Mouse (Mus musculus) forebrain, embryonic 15.5 days (tissue): ENCODE data around the gene Utrn. TPM values are rescaled to one million over a fixed set of nuclear protein-coding genes. Genes with fewer than 3 reads are reported as not detected.

ENCODE experiments used
- ATAC-seq: fragments of 200-750 bp; cut with Nextera tagmentation; replicated peaks from 2 replicates; pipeline ENCODE4 v1.8.0; 2017; ENCODE audit warnings: mild to moderate bottlenecking, moderate TSS enrichment, moderate library complexity
- H3K27ac ChIP-seq: fragments of 300-500 bp; sonication (generic); replicated peaks from 2 replicates; pipeline ENCODE4 v1.5.1; 2015; ENCODE audit warnings: mild to moderate bottlenecking, inconsistent platforms
- H3K27me3 ChIP-seq: fragments of 300-500 bp; sonication (generic); 2 replicates; pipeline ENCODE4 v1.6.1; 2015; ENCODE audit warnings: inconsistent platforms
- H3K36me3 ChIP-seq: fragments of 300-500 bp; sonication (generic); 2 replicates; pipeline ENCODE4 v1.6.1; 2015; ENCODE audit warnings: mild to moderate bottlenecking, inconsistent platforms
- H3K4me1 ChIP-seq: fragments of 300-500 bp; sonication (generic); 2 replicates; pipeline ENCODE4 v1.6.1; 2015; ENCODE audit warnings: inconsistent platforms
- H3K4me2 ChIP-seq: fragments of 300-500 bp; sonication (generic); replicated peaks from 2 replicates; pipeline ENCODE4 v1.6.1; 2015; ENCODE audit warnings: mild to moderate bottlenecking, inconsistent platforms
- H3K4me3 ChIP-seq: fragments of 300-500 bp; sonication (generic); 2 replicates; pipeline ENCODE4 v1.5.1; 2015; ENCODE audit warnings: mild to moderate bottlenecking, inconsistent platforms
- H3K9ac ChIP-seq: fragments of 300-500 bp; sonication (generic); replicated peaks from 2 replicates; pipeline ENCODE4 v1.6.1; 2015; ENCODE audit warnings: mild to moderate bottlenecking, inconsistent platforms
- H3K9me3 ChIP-seq: fragments of 300-500 bp; sonication (generic); 2 replicates; pipeline ENCODE4 v1.6.1; 2016; ENCODE audit warnings: inconsistent platforms
- WGBS: fragments of 180-500 bp; shearing (Covaris S2); methylation state at CpG from one replicate; pipeline ENCODE4 v1.1.7; 2015; ENCODE audit warnings: mixed read lengths; 5-methylcytosine and 5-hydroxymethylcytosine counted together
- polyA plus RNA-seq: library from polyadenylated mRNA; unstranded; fragments of >200 nt; fragmentation: Nextera tagmentation; extraction: Ambion mirVana; gene quantifications from 2 replicates; pipeline ENCODE4 v1.2.1, GENCODE M21; 2015

The Utrn gene
- polyA plus RNA-seq, 1 experiment from 2014 or later = 17.8 TPM

DNA sequence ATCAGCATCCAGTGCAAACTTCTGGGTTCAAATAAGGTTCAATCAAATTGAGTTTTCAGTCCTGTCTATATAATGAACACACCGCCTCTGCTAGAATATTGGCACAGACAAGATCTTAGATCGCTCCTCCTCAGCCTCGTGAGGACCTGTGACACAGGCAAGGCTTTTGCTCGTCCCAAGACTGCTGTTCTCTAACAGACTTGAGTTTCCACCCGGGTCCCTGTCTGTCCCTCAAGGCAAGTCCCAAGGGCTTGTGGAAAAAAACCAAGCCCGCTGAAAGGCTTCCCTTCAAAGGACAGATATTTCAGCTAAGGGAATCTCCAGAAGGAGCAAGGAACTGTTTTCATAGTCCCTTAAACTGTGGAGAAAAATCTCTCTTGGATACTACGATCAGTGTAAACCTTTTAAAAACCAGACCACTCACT is 16.0 kb downstream of the Utrn start:
- Histone ChIP-seq H3K4me1 (no peaks in the 10 kb centered on the region), H3K9ac (no peak overlapping the region), H3K27ac (no peak overlapping the region), H3K9me3 (no peaks in the 10 kb centered on the region), H3K36me3 (no peaks in the 10 kb centered on the region), H3K4me2 (no peak overlapping the region), H3K27me3 (no peaks in the 10 kb centered on the region), H3K4me3 (no peak overlapping the region)
- ATAC-seq = no peak
- 84% methylated on average over 7 of the region's 7 CpGs for WGBS

- no peak for ATAC-seq
- WGBS = 89% methylated on average over 15 of the region's 15 CpGs
- Histone ChIP-seq H3K4me2 (no peak overlapping the region), H3K27ac (no peak overlapping the region), H3K27me3 (no peaks in the 10 kb centered on the region), H3K9ac (no peak overlapping the region), H3K9me3 (no peaks in the 10 kb centered on the region), H3K4me3 (no peak overlapping the region), H3K36me3 (no peaks in the 10 kb centered on the region), H3K4me1 (no peaks in the 10 kb centered on the region)
These were observed 16.6 kb downstream of the Utrn start for GRCm38 (mm10) chr10:12852416-12853195.

DNA sequence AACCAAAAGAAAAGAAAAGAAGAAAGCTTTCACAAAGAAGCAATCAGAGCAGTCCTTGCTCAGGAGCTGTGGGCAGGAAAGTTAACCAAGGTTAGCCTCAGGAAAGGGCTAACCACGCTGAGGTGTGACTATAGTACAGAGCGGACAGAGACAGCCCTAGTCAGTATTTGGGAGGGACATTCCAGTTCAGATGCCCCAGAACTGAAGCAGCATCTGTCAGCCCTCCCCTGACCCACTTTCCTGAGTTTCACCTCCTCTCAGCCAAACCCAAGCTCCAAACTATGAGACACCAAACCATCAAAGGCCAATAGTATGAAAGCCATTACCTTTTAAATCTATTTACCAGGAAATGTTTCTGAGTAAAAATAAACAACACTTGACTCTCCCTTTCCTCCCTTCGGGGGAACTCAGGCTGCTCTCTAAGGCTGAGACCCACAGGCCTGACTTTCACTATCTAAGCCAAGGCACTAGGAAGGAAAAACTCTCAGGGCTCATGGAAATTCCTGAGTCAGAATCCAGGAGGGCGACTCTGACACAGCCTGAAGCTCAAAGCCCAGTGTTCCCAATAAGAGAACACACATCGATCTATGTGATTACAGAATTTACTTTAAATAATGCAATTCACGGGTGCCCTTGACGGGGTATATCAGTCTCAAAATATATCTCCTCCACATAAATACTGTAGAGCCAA is 18.2 kb downstream of the Utrn start:
- Histone ChIP-seq H3K27ac (no peak overlapping the region), H3K4me1 (no peaks in the 10 kb centered on the region), H3K4me3 (no peak overlapping the region), H3K36me3 (no peaks in the 10 kb centered on the region), H3K4me2 (no peak overlapping the region), H3K9ac (no peak overlapping the region), H3K27me3 (no peaks in the 10 kb centered on the region), H3K9me3 (no peaks in the 10 kb centered on the region)
- no peak for ATAC-seq
- WGBS = 92% methylated on average over 7 of the region's 7 CpGs

DNA sequence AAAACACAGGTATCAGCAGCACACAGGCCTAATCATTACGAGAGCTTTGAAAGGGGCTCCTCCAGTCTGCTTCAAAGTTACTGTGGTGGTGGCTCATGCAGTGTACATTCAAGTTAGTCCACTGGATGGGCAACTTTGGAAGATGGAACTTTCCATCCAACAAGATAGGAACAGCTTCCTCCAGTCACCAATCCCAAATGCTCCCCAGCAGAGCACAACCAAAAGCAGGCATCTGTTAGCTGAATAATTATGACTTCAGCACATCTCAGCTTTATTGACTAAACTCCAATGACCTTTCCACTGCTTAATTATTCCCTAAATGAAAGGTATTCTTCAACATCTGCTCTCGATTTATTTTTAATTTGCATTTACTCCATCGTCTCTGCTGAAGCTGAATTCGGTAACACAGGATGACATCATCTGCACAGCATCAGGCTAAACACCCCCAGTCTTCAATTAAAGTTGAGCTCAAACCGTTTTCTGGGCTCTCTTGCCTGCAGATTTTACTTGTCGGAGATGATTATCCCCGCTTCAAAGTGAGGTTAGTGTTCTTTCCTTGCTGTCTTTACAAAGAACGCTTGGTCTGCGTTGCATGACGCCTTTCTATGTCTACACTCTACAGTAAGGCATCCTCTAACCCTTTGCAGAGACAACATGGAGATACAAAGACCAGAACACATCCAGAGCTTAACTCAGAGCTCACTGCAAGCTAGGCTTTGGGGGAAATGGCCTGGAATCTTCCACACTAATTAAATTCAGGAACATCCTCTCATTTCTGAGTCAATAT is 20.6 kb downstream of the Utrn start:
- no peaks in the 10 kb centered on the region for H3K27me3 ChIP-seq
- H3K4me2 ChIP-seq = no peak overlapping the region
- ATAC-seq = no peak
- H3K4me3 ChIP-seq = no peak overlapping the region
- H3K9me3 ChIP-seq = no peaks in the 10 kb centered on the region
- WGBS = 56% methylated on average over 10 of the region's 10 CpGs
- H3K36me3 ChIP-seq = no peaks in the 10 kb centered on the region
- no peak overlapping the region for H3K27ac ChIP-seq
- H3K4me1 ChIP-seq = no peaks in the 10 kb centered on the region
- no peak overlapping the region for H3K9ac ChIP-seq

GRCm38 (mm10) chr10:12842543-12842942 is 26.6 kb downstream of the Utrn start:
- Histone ChIP-seq H3K27me3 (no peaks in the 10 kb centered on the region), H3K9me3 (no peaks in the 10 kb centered on the region), H3K4me2 (no peak overlapping the region), H3K27ac (no peak overlapping the region), H3K4me1 (no peaks in the 10 kb centered on the region), H3K9ac (no peak overlapping the region), H3K4me3 (no peak overlapping the region), H3K36me3 (no peaks in the 10 kb centered on the region)
- 88% methylated on average over 4 of the region's 4 CpGs for WGBS
- no peak for ATAC-seq

DNA sequence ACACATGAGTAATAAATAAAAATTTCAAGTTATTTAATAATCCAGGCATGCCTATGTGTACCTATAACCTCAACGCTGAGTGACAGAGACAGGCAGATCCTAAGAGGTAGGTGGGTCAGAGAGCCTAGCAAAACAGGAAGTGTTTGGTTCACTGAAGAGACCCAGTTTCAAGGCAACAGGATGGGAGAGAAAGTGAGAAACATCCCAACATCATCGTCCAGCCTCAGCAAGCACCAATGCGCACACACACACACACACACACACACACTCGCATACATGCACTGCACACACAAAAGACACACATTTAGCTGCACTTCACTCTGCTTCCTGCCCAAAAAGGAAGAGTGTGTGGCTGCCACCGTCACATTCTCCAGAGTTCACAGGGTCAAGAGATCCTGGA is 27.7 kb downstream of the Utrn start:
- no peak for ATAC-seq
- H3K27me3 ChIP-seq = no peaks in the 10 kb centered on the region
- no peaks in the 10 kb centered on the region for H3K9me3 ChIP-seq
- H3K4me3 ChIP-seq = no peak overlapping the region
- H3K4me1 ChIP-seq = no peaks in the 10 kb centered on the region
- H3K36me3 ChIP-seq = no peaks in the 10 kb centered on the region
- no peak overlapping the region for H3K4me2 ChIP-seq
- H3K9ac ChIP-seq = no peak overlapping the region
- H3K27ac ChIP-seq = no peak overlapping the region
- WGBS = 86% methylated on average over 5 of the region's 5 CpGs

- Histone ChIP-seq H3K27me3 (no peaks in the 10 kb centered on the region), H3K9me3 (no peaks in the 10 kb centered on the region), H3K36me3 (no peaks in the 10 kb centered on the region), H3K9ac (no peak overlapping the region), H3K4me1 (no peaks in the 10 kb centered on the region), H3K27ac (no peak overlapping the region), H3K4me2 (no peak overlapping the region), H3K4me3 (no peak overlapping the region)
- ATAC-seq = no peak
- WGBS = 76% methylated on average over 1 of the region's 1 CpGs
These were observed 31.5 kb downstream of the Utrn start for GRCm38 (mm10) chr10:12837636-12838035.

GRCm38 (mm10) chr10:12836048-12836816 is 32.9 kb downstream of the Utrn start:
- Histone ChIP-seq H3K9ac (no peak overlapping the region), H3K4me2 (no peak overlapping the region), H3K4me1 (no peaks in the 10 kb centered on the region), H3K4me3 (no peak overlapping the region), H3K9me3 (no peaks in the 10 kb centered on the region), H3K27me3 (no peaks in the 10 kb centered on the region), H3K27ac (no peak overlapping the region), H3K36me3 (no peaks in the 10 kb centered on the region)
- ATAC-seq = no peak
- 89% methylated on average over 14 of the region's 14 CpGs for WGBS

GRCm38 (mm10) chr10:12834215-12834614 is 35.0 kb downstream of the Utrn start:
- Histone ChIP-seq H3K36me3 (no peaks in the 10 kb centered on the region), H3K9me3 (no peaks in the 10 kb centered on the region), H3K4me1 (no peaks in the 10 kb centered on the region), H3K4me3 (no peak overlapping the region), H3K27me3 (no peaks in the 10 kb centered on the region), H3K4me2 (no peak overlapping the region), H3K27ac (no peak overlapping the region), H3K9ac (no peak overlapping the region)
- WGBS = 76% methylated on average over 1 of the region's 1 CpGs
- ATAC-seq = no peak

GRCm38 (mm10) chr10:12832163-12832562 is 37.0 kb downstream of the Utrn start:
- Histone ChIP-seq H3K4me3 (no peak overlapping the region), H3K36me3 (no peaks in the 10 kb centered on the region), H3K27ac (no peak overlapping the region), H3K27me3 (no peaks in the 10 kb centered on the region), H3K4me1 (no peaks in the 10 kb centered on the region), H3K9ac (no peak overlapping the region), H3K9me3 (no peaks in the 10 kb centered on the region), H3K4me2 (no peak overlapping the region)
- ATAC-seq = no peak
- 85% methylated on average over 8 of the region's 8 CpGs for WGBS

DNA sequence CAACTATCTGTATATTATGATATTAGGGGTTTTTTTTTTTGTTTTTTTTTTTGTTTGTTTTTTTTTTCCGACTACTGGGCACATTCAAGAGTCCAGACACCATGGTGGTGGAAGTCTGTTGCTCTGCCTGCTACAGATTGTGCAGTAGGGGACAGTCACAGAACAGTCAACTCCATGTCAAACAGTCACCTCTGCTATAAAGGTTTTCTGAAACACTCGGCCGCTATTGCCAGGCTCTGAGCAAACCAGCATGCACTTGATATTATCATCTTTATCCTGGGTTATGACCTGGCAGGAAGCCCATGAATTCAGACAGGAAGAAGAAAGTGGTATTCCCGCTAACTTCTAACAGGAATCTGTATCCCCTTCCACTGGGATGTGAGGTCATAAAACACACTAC is 41.4 kb downstream of the Utrn start:
- ATAC-seq = no peak

More for the DNA sequence above, 41.4 kb downstream of the Utrn start:
- Histone ChIP-seq H3K4me1 (0 out of 2 replicates have a peak, but pooled peaks cover 7% of the 10 kb centered on the region), H3K9me3 (no peaks in the 10 kb centered on the region), H3K27me3 (no peaks in the 10 kb centered on the region), H3K9ac (no peak overlapping the region), H3K27ac (no peak overlapping the region), H3K4me2 (no peak overlapping the region), H3K4me3 (no peak overlapping the region), H3K36me3 (no peaks in the 10 kb centered on the region)
- 83% methylated on average over 4 of the region's 4 CpGs for WGBS
